Mouse (Mus musculus) liver, postnatal 0 days (tissue): ENCODE measurements at regions not wholly inside any gene's neighbourhood (a gene's known extent, or its start where the extent isn't known, plus 50 kb on each side); places are given as distances from the start of the nearest gene placed in this dataset.
"Not testable (repeated sequence)": the region's sequence is repeated elsewhere in the genome, so short reads cannot be mapped to it uniquely, and the experiment has no call there.

Experiments used
- ATAC-seq: fragments of 200-750 bp; cut with Nextera tagmentation; 2 replicates; pipeline ENCODE4 v1.8.0; 2017; ENCODE audit warnings: mild to moderate bottlenecking, moderate library complexity
- DNase-seq: peaks from one replicate; pipeline ENCODE4 v3.0.0-alpha.2; 2016
- H3K27ac ChIP-seq: fragments of 300-500 bp; sonication (generic); 2 replicates; pipeline ENCODE4 v1.5.1; 2014; ENCODE audit warnings: antibody characterized with exemption, moderate library complexity, mild to moderate bottlenecking, low read depth
- H3K27me3 ChIP-seq: fragments of 300-500 bp; sonication (generic); 2 replicates; pipeline ENCODE4 v1.6.1; 2014; ENCODE audit warnings: low read length, control low read depth, mixed read lengths; ENCODE audit not compliant: insufficient read depth
- H3K36me3 ChIP-seq: fragments of 300-500 bp; sonication (generic); replicated peaks from 2 replicates; pipeline ENCODE4 v1.6.1; 2014; ENCODE audit warnings: mild to moderate bottlenecking, control low read depth, low read length, moderate library complexity, mixed read lengths; ENCODE audit not compliant: insufficient read depth
- H3K4me1 ChIP-seq: fragments of 300-500 bp; sonication (generic); 2 replicates; pipeline ENCODE4 v1.6.1; 2014; ENCODE audit warnings: antibody characterized with exemption, mild to moderate bottlenecking, control low read depth; ENCODE audit not compliant: insufficient read depth
- H3K4me2 ChIP-seq: fragments of 300-500 bp; sonication (generic); 2 replicates; pipeline ENCODE4 v1.6.1; 2014; ENCODE audit warnings: low read depth, mild to moderate bottlenecking, low read length, moderate library complexity, mixed read lengths
- H3K4me3 ChIP-seq: fragments of 300-500 bp; sonication (generic); 2 replicates; pipeline ENCODE4 v1.5.1; 2014; ENCODE audit warnings: low read depth, low read length
- H3K9ac ChIP-seq: fragments of 300-500 bp; sonication (generic); replicated peaks from 2 replicates; pipeline ENCODE4 v1.6.1; 2014; ENCODE audit warnings: mild to moderate bottlenecking, moderate library complexity
- H3K9me3 ChIP-seq: fragments of 300-500 bp; sonication (generic); 2 replicates; pipeline ENCODE4 v1.6.1; 2016; ENCODE audit warnings: mild to moderate bottlenecking, control low read depth, low read length, mixed read lengths
- CTCF ChIP-seq: sonication (generic); IDR thresholded peaks from 2 replicates; pipeline ENCODE4 v1.5.1; 2016; ENCODE audit warnings: antibody characterized with exemption, low read depth
- EP300 ChIP-seq: IDR thresholded peaks from 2 replicates; pipeline ENCODE4 v1.6.1; 2016; ENCODE audit warnings: antibody characterized with exemption, low read depth, mild to moderate bottlenecking
- WGBS: fragments of 180-500 bp; shearing (Covaris S2); extraction: QIAGEN DNeasy Blood & Tissue Kit; methylation state at CpG from one replicate; pipeline ENCODE4 v1.1.7; 2014; ENCODE audit not compliant: insufficient replicate concordance; 5-methylcytosine and 5-hydroxymethylcytosine counted together

GRCm38 (mm10) chr12:27932382-27933140 lies 590.2 kb upstream of the Sox11 start:
- Histone ChIP-seq H3K27me3 (no peaks in the 10 kb centered on the region), H3K4me3 (no peak overlapping the region), H3K9me3 (no peaks in the 10 kb centered on the region), H3K4me1 (no peaks in the 10 kb centered on the region), H3K27ac (no peak overlapping the region), H3K9ac (no peak overlapping the region), H3K36me3 (no peaks in the 10 kb centered on the region), H3K4me2 (no peak overlapping the region)
- no peak for TF ChIP-seq CTCF
- TF ChIP-seq EP300 = no peak
- DNase-seq (no peak), ATAC-seq (no peak)
- 48% methylated on average over 7 of the region's 7 CpGs for WGBS

DNA sequence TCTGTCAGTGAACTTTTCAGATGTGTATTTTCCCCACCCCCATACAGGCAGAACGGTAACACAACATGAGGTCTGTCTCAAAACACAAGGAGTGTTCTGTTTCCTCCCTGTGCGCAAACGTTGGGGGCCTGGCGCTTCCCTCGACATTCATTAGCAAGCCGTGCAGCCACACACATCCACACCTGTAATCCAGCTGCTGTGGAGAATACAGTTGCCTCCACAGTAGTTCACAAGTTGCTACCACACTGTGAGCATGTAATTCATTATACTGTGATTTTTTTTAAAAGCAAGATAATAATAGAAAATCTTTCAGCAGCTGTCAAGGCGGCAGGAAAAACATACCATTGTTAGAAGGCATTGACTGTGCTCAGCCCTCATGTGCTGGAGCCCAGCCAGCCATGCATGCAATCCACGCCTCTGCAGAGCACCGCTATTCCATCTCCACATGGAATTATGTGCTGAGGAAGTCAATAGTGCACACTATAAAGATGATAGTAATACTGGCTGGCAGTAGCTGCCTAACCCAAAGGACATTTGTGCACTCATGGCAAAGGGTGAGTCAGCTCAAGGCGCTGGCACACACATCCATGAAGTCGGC lies 586.1 kb upstream of the Sox11 start:
- Histone ChIP-seq H3K27ac (no peak overlapping the region), H3K9me3 (no peaks in the 10 kb centered on the region), H3K4me1 (no peaks in the 10 kb centered on the region), H3K4me2 (no peak overlapping the region), H3K4me3 (no peak overlapping the region), H3K27me3 (no peaks in the 10 kb centered on the region), H3K9ac (no peak overlapping the region), H3K36me3 (no peaks in the 10 kb centered on the region)
- WGBS = 72% methylated on average over 11 of the region's 11 CpGs
- ATAC-seq (no peak), DNase-seq (no peak)
- TF ChIP-seq EP300 (no peak), CTCF (no peak)

GRCm38 (mm10) chr12:27926730-27927129 lies 584.4 kb upstream of the Sox11 start:
- no peaks in the 10 kb centered on the region for H3K27me3 ChIP-seq
- no peak overlapping the region for H3K4me2 ChIP-seq
- TF ChIP-seq CTCF (no peak), EP300 (no peak)
- H3K9ac ChIP-seq = no peak overlapping the region
- H3K4me1 ChIP-seq = no peaks in the 10 kb centered on the region
- H3K36me3 ChIP-seq = no peaks in the 10 kb centered on the region
- H3K27ac ChIP-seq = no peak overlapping the region
- 79% methylated on average over 6 of the region's 6 CpGs for WGBS
- no peak overlapping the region for H3K4me3 ChIP-seq
- DNase-seq (no peak), ATAC-seq (no peak)
- no peaks in the 10 kb centered on the region for H3K9me3 ChIP-seq

DNA sequence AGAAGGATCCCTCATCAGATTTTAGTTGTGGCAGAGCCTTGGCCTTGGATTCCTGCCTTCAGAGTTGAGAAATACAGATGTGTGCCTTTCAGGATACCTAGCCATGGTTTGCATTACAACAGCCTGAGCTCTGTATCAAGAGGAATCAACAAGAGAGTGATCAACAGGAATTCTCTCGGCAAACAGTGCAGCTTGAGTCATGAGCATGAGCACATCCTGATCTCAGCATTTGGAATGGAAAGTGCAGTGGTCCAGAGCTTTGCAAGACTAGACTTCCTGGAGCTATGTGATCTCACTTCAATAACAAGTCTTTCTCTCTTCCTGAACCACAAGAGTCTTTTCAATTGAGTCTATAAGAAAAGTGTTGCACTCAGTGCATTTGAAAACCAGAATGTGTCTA lies 578.2 kb upstream of the Sox11 start:
- no peaks in the 10 kb centered on the region for H3K36me3 ChIP-seq
- ATAC-seq = no peak
- no peaks in the 10 kb centered on the region for H3K27me3 ChIP-seq
- H3K9ac ChIP-seq = no peak overlapping the region
- 81% methylated on average over 1 of the region's 1 CpGs for WGBS
- no peak overlapping the region for H3K27ac ChIP-seq
- H3K9me3 ChIP-seq = no peaks in the 10 kb centered on the region
- no peak overlapping the region for H3K4me2 ChIP-seq
- TF ChIP-seq CTCF (no peak), EP300 (no peak)
- no peaks in the 10 kb centered on the region for H3K4me1 ChIP-seq
- no peak for DNase-seq
- H3K4me3 ChIP-seq = no peak overlapping the region

- Histone ChIP-seq H3K27ac (no peak overlapping the region), H3K9me3 (no peaks in the 10 kb centered on the region), H3K4me3 (no peak overlapping the region), H3K27me3 (no peaks in the 10 kb centered on the region), H3K4me2 (no peak overlapping the region), H3K36me3 (no peaks in the 10 kb centered on the region), H3K4me1 (no peaks in the 10 kb centered on the region), H3K9ac (no peak overlapping the region)
- WGBS = 48% methylated on average over 3 of the region's 3 CpGs
- DNase-seq (no peak), ATAC-seq (no peak)
- no peak for TF ChIP-seq CTCF
- TF ChIP-seq EP300 = no peak
These were observed 574.1 kb upstream of the Sox11 start for GRCm38 (mm10) chr12:27916401-27916920.

- Histone ChIP-seq H3K4me1 (no peaks in the 10 kb centered on the region), H3K4me3 (no peak overlapping the region), H3K9me3 (no peaks in the 10 kb centered on the region), H3K27me3 (no peaks in the 10 kb centered on the region), H3K27ac (no peak overlapping the region), H3K4me2 (no peak overlapping the region), H3K9ac (no peak overlapping the region), H3K36me3 (no peaks in the 10 kb centered on the region)
- 76% methylated on average over 5 of the region's 5 CpGs for WGBS
- no peak for DNase-seq
- ATAC-seq = no peak
- no peak for TF ChIP-seq CTCF
- TF ChIP-seq EP300 = no peak
These were observed 567.2 kb upstream of the Sox11 start for GRCm38 (mm10) chr12:27909417-27910100.

DNA sequence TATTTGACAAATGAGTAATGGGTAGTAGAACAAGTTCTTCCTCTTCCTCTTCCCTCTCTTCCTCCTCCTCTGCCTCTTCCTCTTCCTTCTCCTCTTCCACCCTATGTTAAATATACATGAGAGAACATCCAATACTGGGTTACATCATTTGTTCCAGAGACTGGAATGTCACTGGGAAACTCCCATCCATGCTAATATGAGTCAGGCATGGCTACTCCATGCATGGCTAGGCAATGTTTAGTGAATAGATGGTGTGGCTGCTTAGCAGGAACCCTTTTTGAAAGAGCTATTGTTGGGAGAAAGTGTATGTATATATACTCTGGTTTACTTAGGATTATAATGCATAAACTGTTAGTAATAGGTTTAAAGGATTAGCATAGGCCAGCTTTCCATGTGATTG lies 554.3 kb upstream of the Sox11 start:
- H3K4me2 ChIP-seq, H3K4me1 ChIP-seq, ATAC-seq, H3K9ac ChIP-seq, H3K36me3 ChIP-seq, DNase-seq, H3K4me3 ChIP-seq, H3K9me3 ChIP-seq, H3K27ac ChIP-seq, H3K27me3 ChIP-seq: not testable (repeated sequence)
